Mouse (Mus musculus) megakaryocyte, adult 5-6 weeks (primary cell): ENCODE data around the gene Cyp2a12. TPM values are rescaled to one million over a fixed set of nuclear protein-coding genes. Genes with fewer than 3 reads are reported as not detected.
"Not testable (repeated sequence)": the region's sequence is repeated elsewhere in the genome, so short reads cannot be mapped to it uniquely, and the experiment has no call there.

Experiments used
- ATAC-seq: 2 replicates; pipeline ENCODE4 v1.8.0; 2016; ENCODE audit warnings: mild to moderate bottlenecking, inconsistent platforms; ENCODE audit not compliant: poor library complexity, severe bottlenecking
- total RNA-seq, 2 experiments: library from RNA; stranded (forward) in 1 of 2; stranded (reverse) in 1 of 2; fragments of 153-499, 151-499 nt in 1 of 2; fragments of 221-1000, 200-1000 nt in 1 of 2; gene quantifications; 2 replicates each; pipeline versions ENCODE4 v1.2.3 to v1.2.4; 2015 to 2017

The Cyp2a12 gene
- total RNA-seq (2015), result not detected in 2 replicates
- total RNA-seq (2017), result not detected in 2 replicates

DNA sequence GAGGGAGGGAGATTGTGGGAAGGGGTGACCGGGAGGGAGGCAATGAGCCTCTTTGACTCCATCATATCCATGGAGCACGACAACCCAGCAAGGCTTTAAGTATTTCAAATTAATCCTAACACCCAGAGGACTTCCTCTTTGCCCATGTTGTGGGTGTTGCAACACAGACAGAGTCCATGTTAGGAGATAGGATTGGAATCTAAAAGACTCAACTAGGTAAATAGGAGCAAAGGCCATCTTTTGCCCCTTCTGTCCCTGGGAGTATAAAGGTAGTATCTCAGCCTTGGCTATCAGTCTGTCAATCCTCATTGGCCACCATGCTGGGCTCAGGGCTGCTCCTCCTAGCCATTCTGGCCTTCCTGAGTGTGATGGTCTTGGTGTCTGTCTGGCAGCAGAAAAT lies at the start of gene Cyp2a12:
Gene Cyp2a12, plus strand, starts transcription at position 293 of the 400 bp plus-strand sequence.
- no peak for ATAC-seq

- ATAC-seq, result not testable (repeated sequence)
These were observed 47.4 kb upstream of the Cyp2a12 start for GRCm38 (mm10) chr7:26981464-26981863.

GRCm38 (mm10) chr7:26981937-26982336 lies 46.9 kb upstream of the Cyp2a12 start:
- not testable (repeated sequence) for ATAC-seq

GRCm38 (mm10) chr7:26982551-26982950 lies 46.3 kb upstream of the Cyp2a12 start:
- no peak for ATAC-seq

DNA sequence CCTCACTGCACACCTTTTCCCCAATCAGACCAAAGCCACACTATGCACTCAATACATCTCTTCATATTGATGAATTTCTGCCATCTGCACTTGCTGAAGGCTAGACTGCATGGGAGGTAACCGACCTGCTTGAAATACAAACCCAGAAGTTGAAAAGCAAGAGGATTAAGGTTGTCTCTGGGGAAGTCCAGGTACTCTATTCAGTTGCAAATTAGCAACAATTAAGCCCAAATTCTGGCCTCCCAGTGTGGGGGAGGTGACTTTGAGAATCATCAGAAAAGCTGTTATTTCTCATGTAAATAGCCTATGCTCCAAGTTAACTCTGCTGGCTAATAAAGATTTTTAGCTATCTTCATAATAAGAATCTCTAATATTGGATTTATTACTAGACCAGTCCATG lies 45.7 kb upstream of the Cyp2a12 start:
- not testable (repeated sequence) for ATAC-seq

- ATAC-seq, result not testable (repeated sequence)
These were observed 2.3 kb upstream of the Cyp2a12 start for GRCm38 (mm10) chr7:27026581-27026980.

GRCm38 (mm10) chr7:27048886-27049285 lies 20.0 kb downstream of the Cyp2a12 start:
- not testable (repeated sequence) for ATAC-seq

- ATAC-seq, result not testable (repeated sequence)
These were observed 30.5 kb downstream of the Cyp2a12 start for GRCm38 (mm10) chr7:27059333-27059732.

DNA sequence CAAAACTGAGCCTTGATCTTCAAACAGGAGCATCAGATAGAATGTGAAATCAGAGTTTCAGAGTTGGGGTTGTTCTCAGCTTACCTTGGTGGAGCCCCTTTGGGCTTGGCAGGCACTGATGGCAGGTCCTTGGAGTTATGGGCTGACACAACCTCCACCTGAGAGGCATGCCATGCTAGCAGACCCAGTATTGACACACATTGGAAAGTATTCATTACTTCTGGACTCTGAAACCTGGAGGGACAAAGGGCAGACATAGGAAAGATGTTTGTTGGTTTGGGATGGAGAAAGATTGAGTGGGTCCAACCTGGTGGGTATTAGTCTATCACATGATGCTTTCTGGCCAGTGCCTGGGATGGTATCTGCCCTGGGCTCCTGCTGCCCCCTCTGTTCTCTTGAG lies 31.0 kb downstream of the Cyp2a12 start:
- not testable (repeated sequence) for ATAC-seq

DNA sequence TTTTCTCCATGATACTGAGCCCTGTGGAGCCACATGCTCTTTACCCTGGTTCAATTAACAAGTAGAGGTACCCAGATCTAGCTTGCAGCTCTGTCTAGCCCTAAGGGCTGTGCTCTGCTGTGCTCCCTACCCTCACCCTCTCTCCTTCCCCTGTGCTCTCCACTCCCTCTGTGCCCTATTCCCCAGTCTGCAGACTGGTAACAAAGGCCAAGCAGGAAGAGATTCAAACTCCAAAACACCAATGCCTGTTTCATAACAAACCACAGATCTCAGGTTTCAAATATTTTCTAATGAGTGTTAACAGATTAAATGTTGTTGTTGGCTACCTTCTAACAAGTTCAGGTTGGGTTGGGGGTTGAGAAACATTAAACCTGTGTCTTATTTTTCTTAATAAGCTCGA lies 49.8 kb downstream of the Cyp2a12 start:
- no peak for ATAC-seq

DNA sequence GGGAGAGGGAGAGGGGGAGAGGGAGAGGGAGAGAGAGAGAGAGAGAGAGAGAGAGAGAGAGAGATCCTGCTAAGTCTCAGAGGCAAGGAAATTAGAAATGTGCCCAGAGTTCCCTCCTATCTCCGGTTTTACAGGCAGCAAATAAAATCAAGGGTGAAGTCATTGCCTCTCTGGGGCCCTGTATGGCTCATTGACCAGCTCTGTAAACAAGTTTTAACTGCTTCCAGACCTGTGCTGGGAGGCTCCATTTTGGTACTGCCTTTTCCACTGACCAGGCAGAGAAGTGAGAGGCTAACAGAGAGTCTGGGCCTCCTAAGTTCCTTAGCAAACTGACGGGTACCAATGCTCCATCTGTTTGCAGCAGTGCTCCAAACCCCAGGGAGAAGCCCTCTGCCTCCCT lies 52.7 kb downstream of the Cyp2a12 start:
- no peak for ATAC-seq

Other genes with a start within 250 kb of the Cyp2a12 start
- gene Cyp2g1, start 220.2 kb upstream of the Cyp2a12 start, total RNA-seq (2015), result not detected in 2 replicates
- gene Cyp2g1, start 220.2 kb upstream of the Cyp2a12 start, total RNA-seq (2017), result not detected in 2 replicates
- gene Cyp2a5, start 193.8 kb upstream of the Cyp2a12 start, total RNA-seq (2015), result not detected in 2 replicates
- gene Cyp2a5, start 193.8 kb upstream of the Cyp2a12 start, total RNA-seq (2017), result not detected in 2 replicates
- gene Cyp2a22, start 89.7 kb upstream of the Cyp2a12 start, total RNA-seq (2015), result not detected in 2 replicates
- not detected in 2 replicates for gene Cyp2a22, start 89.7 kb upstream of the Cyp2a12 start, total RNA-seq (2017)
- not detected in 2 replicates for gene Cyp2f2, start 90.8 kb downstream of the Cyp2a12 start, total RNA-seq (2015)
- not detected in 2 replicates for gene Cyp2f2, start 90.8 kb downstream of the Cyp2a12 start, total RNA-seq (2017)
- gene Cyp2t4, start 124.6 kb downstream of the Cyp2a12 start, total RNA-seq (2015), result not detected in 2 replicates
- gene Cyp2t4, start 124.6 kb downstream of the Cyp2a12 start, total RNA-seq (2017), result not detected in 2 replicates
- 11.1 and 12.5 TPM in 2 replicates for gene Egln2, start 137.7 kb downstream of the Cyp2a12 start, total RNA-seq (2015)
- 22.2 and 29.6 TPM in 2 replicates for gene Egln2, start 137.7 kb downstream of the Cyp2a12 start, total RNA-seq (2017)
- 65.7 and 73.7 TPM in 2 replicates for gene Rab4b, start 149.8 kb downstream of the Cyp2a12 start, total RNA-seq (2015)
- gene Rab4b, start 149.8 kb downstream of the Cyp2a12 start, total RNA-seq (2017), result 26.8 and 30.4 TPM in 2 replicates
- not detected in 2 replicates for gene Gm21983, start 152.0 kb downstream of the Cyp2a12 start, total RNA-seq (2015)
- not detected in 2 replicates for gene Gm21983, start 152.0 kb downstream of the Cyp2a12 start, total RNA-seq (2017)
- gene Mia, start 152.1 kb downstream of the Cyp2a12 start, total RNA-seq (2015), result not detected in 2 replicates
- gene Mia, start 152.1 kb downstream of the Cyp2a12 start, total RNA-seq (2017), result not detected in 2 replicates
- 4.0 and 8.5 TPM in 2 replicates for gene BC024978, start 166.7 kb downstream of the Cyp2a12 start, total RNA-seq (2015)
- gene BC024978, start 166.7 kb downstream of the Cyp2a12 start, total RNA-seq (2017), result 0.51 and 0.73 TPM in 2 replicates
- gene Snrpa, start 167.2 kb downstream of the Cyp2a12 start, total RNA-seq (2015), result 110 and 125 TPM in 2 replicates
- gene Snrpa, start 167.2 kb downstream of the Cyp2a12 start, total RNA-seq (2017), result 51.9 and 68.6 TPM in 2 replicates
- gene Itpkc, start 199.6 kb downstream of the Cyp2a12 start, total RNA-seq (2015), result 1.6 and 2.7 TPM in 2 replicates
- gene Itpkc, start 199.6 kb downstream of the Cyp2a12 start, total RNA-seq (2017), result 1.6 and 4.7 TPM in 2 replicates
- gene Coq8b, start 203.9 kb downstream of the Cyp2a12 start, total RNA-seq (2015), result 12.0 and 16.8 TPM in 2 replicates
- gene Coq8b, start 203.9 kb downstream of the Cyp2a12 start, total RNA-seq (2017), result 7.5 and 15.2 TPM in 2 replicates
- gene Numbl, start 229.4 kb downstream of the Cyp2a12 start, total RNA-seq (2015), result 2.8 and 4.3 TPM in 2 replicates
- 2.5 and 2.6 TPM in 2 replicates for gene Numbl, start 229.4 kb downstream of the Cyp2a12 start, total RNA-seq (2017)